7 mouse cellular contexts compared by ENCODE assay signal in genomic region chr10:79910556-79910955, GRCm38 (mm10). TPM values are rescaled to one million over a fixed set of nuclear protein-coding genes. Genes with fewer than 3 reads are reported as not detected.
DNase-seq lines count a peak whose midpoint lies in the region; ATAC-seq and TF ChIP-seq lines count a peak whose summit lies in the region.

Gene Gm26602, plus strand, starts transcription at chr10:79910856.

- H3K27me3 ChIP-seq in lung, embryonic 14.5 days (ENCODE audit: insufficient read depth, low read length) = no peaks in the 10 kb centered on the region
- H3K27me3 ChIP-seq in forebrain, embryonic 15.5 days = no peaks in the 10 kb centered on the region
- no peaks in the 10 kb centered on the region for H3K27me3 ChIP-seq in limb, embryonic 15.5 days
- no peaks in the 10 kb centered on the region for H3K27me3 ChIP-seq in stomach, embryonic 14.5 days (ENCODE audit: control insufficient read depth, insufficient read depth, low read length)

- TF ChIP-seq CTCF in lung, embryonic 14.5 days (IDR thresholded peaks at IDR 0.05; ENCODE audit: low read depth) = no peak

- H3K36me3 ChIP-seq in lung, embryonic 14.5 days (ENCODE audit: insufficient read depth) = peaks cover 40% of the 10 kb centered on the region
- H3K36me3 ChIP-seq in forebrain, embryonic 15.5 days = peaks cover 28% of the 10 kb centered on the region
- H3K36me3 ChIP-seq in limb, embryonic 15.5 days = peaks cover 46% of the 10 kb centered on the region
- peaks cover 29% of the 10 kb centered on the region for H3K36me3 ChIP-seq in stomach, embryonic 14.5 days (ENCODE audit: control insufficient read depth, insufficient read depth, low read length)

- H3K9me3 ChIP-seq in lung, embryonic 14.5 days (ENCODE audit: low read depth, low read length) = no peaks in the 10 kb centered on the region
- no peaks in the 10 kb centered on the region for H3K9me3 ChIP-seq in forebrain, embryonic 15.5 days
- no peaks in the 10 kb centered on the region for H3K9me3 ChIP-seq in limb, embryonic 15.5 days
- H3K9me3 ChIP-seq in stomach, embryonic 14.5 days (ENCODE audit: control insufficient read depth, low read depth, low read length) = no peaks in the 10 kb centered on the region

- DNase-seq in lung, embryonic 14.5 days = no peak
- no peak for DNase-seq in lung, adult 18-20 months
- no peak for DNase-seq in embryo, embryonic 9.5 days (ENCODE audit: extremely low spot score)
- no peak for DNase-seq in frontal cortex, postnatal 36 days (ENCODE audit: low spot score in 2 of 2)

- 0 out of 2 replicates have a peak within 1 kb of the TSS, but pooled peaks have one; percentile 6 for H3K9ac ChIP-seq in lung, embryonic 14.5 days
- H3K9ac ChIP-seq in forebrain, embryonic 15.5 days (replicated peaks) = peak within 1 kb of the TSS; percentile 47
- no peak within 1 kb of the TSS for H3K9ac ChIP-seq in limb, embryonic 15.5 days
- no peak within 1 kb of the TSS; the same call in 1 of the 2 replicates for H3K9ac ChIP-seq in stomach, embryonic 14.5 days (replicated peaks; ENCODE audit: low read depth, low read length)

- no peaks in the 10 kb centered on the region for H3K4me1 ChIP-seq in lung, embryonic 14.5 days (ENCODE audit: insufficient read depth)
- peaks cover 36% of the 10 kb centered on the region for H3K4me1 ChIP-seq in forebrain, embryonic 15.5 days
- H3K4me1 ChIP-seq in limb, embryonic 15.5 days = peaks cover 29% of the 10 kb centered on the region
- peaks cover 17% of the 10 kb centered on the region; the same call in 1 of the 2 replicates for H3K4me1 ChIP-seq in stomach, embryonic 14.5 days (ENCODE audit: control insufficient read depth, insufficient read depth, low read length)

- H3K27ac ChIP-seq in lung, embryonic 14.5 days (ENCODE audit: low read depth) = peak within 1 kb of the TSS; percentile 98; the same call in 1 of the 2 replicates
- peak within 1 kb of the TSS; percentile 98 for H3K27ac ChIP-seq in forebrain, embryonic 15.5 days (replicated peaks)
- H3K27ac ChIP-seq in limb, embryonic 15.5 days = peak within 1 kb of the TSS; percentile 76
- H3K27ac ChIP-seq in stomach, embryonic 14.5 days (ENCODE audit: low read length) = peak within 1 kb of the TSS; percentile 55; the same call in 1 of the 2 replicates

- H3K4me2 ChIP-seq in lung, embryonic 14.5 days = no peak within 1 kb of the TSS
- H3K4me2 ChIP-seq in forebrain, embryonic 15.5 days (replicated peaks) = peak within 1 kb of the TSS; percentile 43; the same call in 1 of the 2 replicates
- no peak within 1 kb of the TSS for H3K4me2 ChIP-seq in limb, embryonic 15.5 days
- no peak within 1 kb of the TSS for H3K4me2 ChIP-seq in stomach, embryonic 14.5 days (replicated peaks; ENCODE audit: low read depth, low read length)

- WGBS in lung, embryonic 14.5 days = 94% methylated on average over 4 of the region's 4 CpGs
- 95% methylated on average over 4 of the region's 4 CpGs for WGBS in forebrain, embryonic 15.5 days
- WGBS in limb, embryonic 15.5 days = 81% methylated on average over 4 of the region's 4 CpGs
- 95% methylated on average over 4 of the region's 4 CpGs for WGBS in stomach, embryonic 14.5 days

- H3K4me3 ChIP-seq in lung, embryonic 14.5 days (ENCODE audit: low read depth, low read length) = no peak within 1 kb of the TSS
- H3K4me3 ChIP-seq in forebrain, embryonic 15.5 days = no peak within 1 kb of the TSS
- no peak within 1 kb of the TSS for H3K4me3 ChIP-seq in limb, embryonic 15.5 days
- no peak within 1 kb of the TSS for H3K4me3 ChIP-seq in stomach, embryonic 14.5 days (ENCODE audit: low read depth, low read length)

- no peak for ATAC-seq in lung, embryonic 14.5 days (ENCODE audit: insufficient read depth)
- no peak for ATAC-seq in forebrain, embryonic 15.5 days (replicated peaks)
- no peak for ATAC-seq in limb, embryonic 15.5 days (ENCODE audit: insufficient number of reproducible peaks, low FRiP score, low TSS enrichment, low read depth)
- ATAC-seq in stomach, embryonic 14.5 days (ENCODE audit: insufficient number of reproducible peaks, insufficient read depth, low FRiP score, low read depth) = no peak

RNA-seq across cellular contexts. Expression of gene Gm26602, which starts in this region (rescaled TPM):
- 4.1 TPM in 1 of 2 replicates, not detected in the other for polyA plus RNA-seq in lung, embryonic 14.5 days (2014; fragmentation: Nextera tagmentation; extraction: Ambion mirVana)
- 10.4 and 21.1 TPM in 2 replicates for polyA plus RNA-seq in forebrain, embryonic 15.5 days (2015; fragmentation: Nextera tagmentation; extraction: Ambion mirVana)
- not detected in 2 replicates for polyA plus RNA-seq in limb, embryonic 15.5 days (2015; fragmentation: Nextera tagmentation; extraction: Ambion mirVana)
- polyA plus RNA-seq in stomach, embryonic 14.5 days (2014; fragmentation: Nextera tagmentation; extraction: Ambion mirVana) = 5.3 TPM in 1 of 2 replicates, not detected in the other

Comparison
In these comparisons a context has a peak if more than half of its experiments do, and no peak if none do; other contexts are left out.
1. H3K9ac ChIP-seq: peak in lung, embryonic 14.5 days (single experiment) and forebrain, embryonic 15.5 days (single experiment); none in limb, embryonic 15.5 days (single experiment) and stomach, embryonic 14.5 days (single experiment).
2. Peak in every context shown above with its lines, with median percentiles within 50 percentile points of each other: H3K27ac ChIP-seq.